Mouse (Mus musculus): ENCODE data around the gene Emp1. TPM values are rescaled to one million over a fixed set of nuclear protein-coding genes. Genes with fewer than 3 reads are reported as not detected.
A peak's percentile ranks its signal among the peaks of the same experiment; 100 is the strongest.

Gene Emp1
- total RNA-seq (2021): 1 to 10 TPM; 3.4 to 6.6 TPM
- long read RNA-seq, experiment 1, partial matches to known transcripts: 2 of 3 reads
- long read RNA-seq, experiment 1, other reads (novel, unspliced or antisense): 0 of 3 reads
- long read RNA-seq, experiment 2: 0 reads

DNA sequence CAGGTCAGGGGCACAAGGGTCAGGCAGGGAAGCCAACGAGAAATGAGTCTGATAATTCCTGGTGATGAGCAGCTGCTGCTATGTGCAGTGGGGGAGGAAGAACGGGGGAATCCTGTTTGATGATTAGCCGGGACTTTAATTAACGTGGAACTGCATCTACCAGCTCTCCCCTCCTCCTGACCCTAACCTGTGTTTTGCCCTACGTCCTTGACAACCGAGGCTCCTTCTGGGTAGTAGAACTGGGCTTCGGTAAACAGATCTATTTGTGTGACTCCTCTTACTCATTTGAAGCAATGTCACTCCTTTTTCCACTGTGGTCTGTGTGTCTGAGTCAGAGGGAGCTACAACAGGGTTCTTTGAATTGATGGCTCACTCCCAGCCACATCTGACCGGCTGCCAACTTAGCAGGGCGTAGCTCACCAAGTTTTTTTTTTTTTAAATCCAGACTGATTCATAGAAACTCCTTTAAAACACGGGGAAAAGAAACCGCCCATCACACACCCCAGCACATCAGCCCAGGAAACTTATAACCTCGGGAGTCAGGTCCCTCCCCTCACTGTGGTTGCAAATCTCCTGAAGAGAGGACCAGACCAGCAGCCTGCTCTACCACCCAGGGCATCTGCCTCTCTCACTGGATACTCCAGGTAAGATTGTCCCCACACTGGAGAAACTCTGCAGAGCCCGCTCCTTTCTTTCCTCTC lies at the start of gene Emp1:
Emp1 (plus strand) TSS at position 87 of the 701 bp plus-strand sequence.
- DNase-seq (ENCODE audit: low spot score in 2 of 2): peak; percentile 69 to 70

DNA sequence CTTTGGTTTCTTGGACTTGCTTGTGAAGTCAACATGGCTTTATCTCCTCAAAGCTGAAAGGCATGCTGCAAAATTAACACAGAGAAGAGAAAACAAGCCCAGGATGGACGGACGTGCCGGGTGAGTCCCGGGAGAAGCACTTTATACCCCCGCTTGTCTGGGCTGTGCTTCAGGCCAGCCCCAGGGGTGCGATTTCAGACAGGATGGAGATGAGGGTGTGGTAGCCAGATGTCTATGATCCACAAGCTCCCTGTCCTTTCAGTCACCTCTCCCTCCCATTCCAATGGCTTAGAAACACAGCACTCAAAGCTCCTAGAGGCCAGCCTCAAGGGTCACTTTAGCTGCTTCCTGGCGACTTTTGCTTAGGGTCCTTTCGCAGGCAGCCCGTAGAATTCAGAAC lies 48.4 kb upstream of the Emp1 start:
- no peak for DNase-seq (ENCODE audit: low spot score in 2 of 2)

DNA sequence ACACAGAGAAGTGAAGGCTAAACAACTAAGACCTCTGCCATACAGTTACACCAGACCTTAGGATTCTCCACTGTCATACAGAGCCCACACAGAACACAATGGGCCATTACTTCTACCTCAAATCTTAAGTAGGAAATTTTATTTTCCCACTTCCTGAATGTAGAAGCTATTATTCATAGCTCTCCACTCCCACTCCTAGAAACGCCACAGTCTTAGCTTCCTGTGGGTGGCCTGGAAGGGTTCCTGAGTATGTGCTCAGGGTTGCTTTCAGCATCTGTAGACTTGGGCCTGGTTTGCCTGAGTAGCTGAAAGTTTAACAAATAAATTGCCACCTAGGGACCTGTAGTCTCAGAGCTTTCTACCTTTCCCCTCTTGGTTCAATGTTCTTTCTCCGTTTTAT lies 46.2 kb upstream of the Emp1 start:
- peak in 1 of 2 experiments; percentile 24 for DNase-seq (ENCODE audit: low spot score in 2 of 2)

DNA sequence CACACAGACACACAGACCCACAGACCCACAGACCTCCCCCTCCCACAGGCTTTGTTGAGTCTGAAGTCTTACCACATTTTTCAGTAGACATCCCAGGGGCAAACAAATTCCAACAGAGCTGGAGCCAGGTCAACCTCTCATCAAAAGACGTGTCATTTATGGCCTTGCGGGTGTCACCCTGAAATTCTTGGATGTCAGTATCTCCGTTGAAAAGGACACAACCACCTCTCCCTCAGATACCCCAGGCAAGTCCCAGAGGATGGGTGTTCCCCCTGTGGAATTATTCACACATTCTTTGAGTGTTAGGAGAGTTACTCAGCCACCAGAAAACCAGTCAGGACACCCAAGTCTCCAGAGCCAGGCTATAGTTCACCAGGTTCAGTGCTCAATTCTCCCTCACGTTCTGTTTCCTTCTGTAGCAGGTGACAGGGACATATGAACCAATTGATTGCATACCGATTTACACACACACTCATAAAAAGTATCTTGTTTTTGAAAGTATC lies 42.9 kb upstream of the Emp1 start:
- DNase-seq (ENCODE audit: low spot score in 2 of 2): no peak

DNA sequence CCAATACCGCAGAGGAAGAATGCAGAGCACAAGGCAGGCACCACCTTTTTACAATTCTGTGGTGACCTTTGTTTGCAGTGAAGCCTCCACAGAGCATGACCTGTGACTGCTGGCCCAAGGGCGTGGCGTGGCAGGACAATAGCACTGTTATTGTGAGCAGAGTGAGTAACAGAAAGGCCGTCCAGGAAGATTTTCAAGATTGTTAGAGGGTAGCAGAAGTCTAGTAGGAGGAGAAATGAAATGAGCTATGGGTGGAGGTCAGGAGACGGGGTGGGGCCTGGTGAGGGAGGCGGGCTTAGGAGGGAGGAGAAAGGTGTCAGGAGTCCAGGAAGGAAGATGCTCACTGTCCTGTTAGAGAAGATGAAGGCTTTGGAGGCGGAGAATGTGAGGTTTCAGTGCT lies 39.6 kb upstream of the Emp1 start:
- no peak for DNase-seq (ENCODE audit: low spot score in 2 of 2)

DNA sequence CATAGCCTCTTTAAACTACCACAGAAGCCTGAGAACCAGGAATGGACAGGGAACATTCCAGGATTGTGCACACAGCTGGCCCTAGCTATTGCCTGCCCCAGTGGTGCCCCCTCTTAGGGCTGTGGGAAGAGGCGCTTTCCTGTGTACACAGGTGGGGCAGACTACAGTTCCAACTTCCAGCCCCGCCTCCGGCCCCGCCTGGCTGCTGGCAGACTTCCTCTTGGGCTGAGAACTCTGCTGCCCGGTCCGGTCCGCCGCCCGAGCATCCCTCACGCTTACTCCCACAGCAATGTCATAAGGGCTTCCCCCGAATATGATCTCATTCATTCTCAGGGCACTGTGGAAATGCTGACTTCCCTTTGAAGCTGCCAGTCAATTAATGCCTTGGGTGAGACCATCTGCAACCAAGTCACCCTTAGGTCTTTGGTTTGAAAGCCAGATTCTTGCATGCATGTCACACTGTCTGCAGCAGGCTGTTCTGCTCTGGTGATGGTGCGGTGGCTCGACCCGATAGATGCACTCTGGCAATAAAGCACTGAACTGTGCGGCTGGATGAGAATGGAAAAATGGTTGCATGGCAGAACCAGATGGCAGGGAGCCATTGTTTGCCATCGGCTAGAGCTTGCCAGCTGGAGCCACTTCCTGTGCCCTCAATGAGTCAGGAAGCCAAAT lies 38.9 kb upstream of the Emp1 start:
- no peak for DNase-seq (ENCODE audit: low spot score in 2 of 2)

DNA sequence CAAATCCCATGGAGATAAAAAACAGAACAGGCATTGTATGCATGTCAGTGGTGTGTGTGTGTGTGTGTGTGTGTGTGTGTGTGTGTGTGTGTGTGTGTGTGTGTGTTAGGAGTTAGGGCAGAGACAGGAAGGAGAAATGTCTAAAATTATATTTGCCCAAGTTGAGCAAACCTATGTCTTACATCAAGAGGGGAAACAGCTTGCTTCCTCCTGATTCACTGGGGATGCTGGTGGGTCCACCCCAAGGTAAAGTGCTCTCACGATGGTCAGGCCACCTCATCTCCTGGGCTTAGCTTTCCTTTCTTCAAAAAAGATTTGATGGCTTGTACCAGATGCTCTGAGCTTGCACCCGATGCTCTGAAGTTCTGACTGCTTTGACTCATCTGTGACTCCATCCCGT lies 38.2 kb upstream of the Emp1 start:
- DNase-seq (ENCODE audit: low spot score in 2 of 2): no peak

DNA sequence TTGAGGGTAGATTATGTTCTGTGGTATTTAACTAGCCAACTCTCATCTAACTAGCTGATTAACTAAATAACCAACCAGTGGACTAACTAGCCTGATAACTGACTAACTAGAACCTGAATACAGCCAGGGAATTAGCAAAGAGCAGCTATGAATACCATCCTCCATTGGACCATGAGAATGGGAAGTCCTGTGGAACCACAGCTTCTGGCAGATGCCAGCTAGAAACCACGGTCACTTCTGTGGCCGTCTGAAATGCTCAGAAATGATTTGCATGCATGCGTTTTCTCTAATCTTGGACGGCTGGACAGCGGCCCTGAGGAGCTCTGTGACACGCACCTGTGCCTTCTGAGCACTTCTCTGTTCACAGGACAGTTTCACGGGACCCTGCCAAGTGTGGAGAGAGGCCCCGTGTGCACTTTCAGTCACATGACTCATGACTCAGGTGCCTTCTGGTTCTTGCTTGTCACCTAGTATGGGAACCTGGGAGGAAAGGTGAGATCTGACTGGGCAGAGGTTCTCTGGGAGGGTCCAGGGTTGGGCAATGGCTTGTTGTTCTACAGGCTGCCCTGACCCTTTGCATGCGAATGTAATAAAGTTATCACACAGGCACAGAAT lies 37.6 kb upstream of the Emp1 start:
- no peak for DNase-seq (ENCODE audit: low spot score in 2 of 2)

DNA sequence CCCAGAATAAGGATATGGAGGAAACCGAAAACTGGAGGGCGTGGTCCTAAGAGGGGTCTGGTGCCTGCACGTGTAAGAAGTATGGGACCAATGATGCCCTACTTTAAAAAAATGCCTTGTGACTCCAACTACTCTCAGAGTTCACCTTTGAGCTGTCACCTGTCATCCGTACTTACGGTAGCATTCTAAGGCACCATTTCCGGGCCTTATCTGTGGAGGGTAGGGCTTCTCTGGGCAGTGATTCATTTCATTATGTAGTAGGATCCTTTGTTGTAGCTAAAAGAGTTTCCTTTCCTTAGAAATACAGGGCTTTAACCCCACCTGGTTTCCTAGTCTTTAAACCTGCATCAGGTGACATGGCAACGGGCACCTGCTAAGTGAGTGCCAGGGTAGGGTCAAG lies 35.5 kb upstream of the Emp1 start:
- no peak for DNase-seq (ENCODE audit: low spot score in 2 of 2)

DNA sequence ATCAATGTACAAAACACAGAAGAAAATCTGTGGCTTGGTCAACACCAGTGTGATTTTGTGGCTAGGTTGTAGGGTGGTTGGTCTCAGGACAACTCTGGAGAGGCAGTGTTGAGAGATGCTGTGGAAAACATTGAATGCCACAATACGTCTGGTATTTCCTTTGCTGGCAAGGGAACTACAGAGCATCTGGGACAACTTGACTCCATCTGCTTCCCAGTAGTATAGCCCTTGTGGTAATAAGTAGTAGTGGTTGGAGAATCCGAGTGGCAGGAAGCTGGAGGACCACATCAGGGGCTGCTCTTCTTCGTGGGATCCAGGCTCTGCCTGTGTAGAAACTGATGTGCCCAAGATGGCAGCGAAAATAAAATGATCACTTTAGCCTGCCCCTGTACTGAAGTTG lies 30.4 kb upstream of the Emp1 start:
- DNase-seq (ENCODE audit: low spot score in 2 of 2): no peak

DNA sequence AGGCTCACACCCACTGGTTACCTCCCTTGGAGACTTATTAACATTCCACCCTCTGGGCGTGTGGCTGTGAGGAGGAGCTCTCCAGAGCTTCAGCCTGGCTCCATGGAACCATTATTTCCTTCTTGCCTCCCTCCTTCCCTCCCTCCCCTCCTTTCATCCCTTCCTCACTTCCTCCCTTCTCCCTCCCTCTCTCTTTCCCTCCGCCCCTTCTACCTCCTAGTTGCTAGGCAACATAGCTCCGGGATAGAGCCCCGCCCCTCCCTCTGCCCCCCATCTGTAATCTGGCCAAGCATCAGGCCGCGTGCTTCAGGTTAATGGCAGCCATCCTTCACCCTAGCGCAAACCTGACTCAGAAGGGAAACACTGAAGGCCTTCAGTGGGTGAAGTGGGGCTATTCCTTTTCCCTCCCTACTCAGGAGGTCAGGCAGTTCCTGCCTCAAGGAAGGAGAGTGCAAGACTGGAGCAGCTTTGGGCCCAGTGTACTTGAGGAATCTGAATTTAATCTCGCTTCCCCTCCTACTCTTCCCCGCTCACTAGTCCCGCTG lies 29.5 kb upstream of the Emp1 start:
- DNase-seq (ENCODE audit: low spot score in 2 of 2): peak in 1 of 2 experiments; percentile 11

DNA sequence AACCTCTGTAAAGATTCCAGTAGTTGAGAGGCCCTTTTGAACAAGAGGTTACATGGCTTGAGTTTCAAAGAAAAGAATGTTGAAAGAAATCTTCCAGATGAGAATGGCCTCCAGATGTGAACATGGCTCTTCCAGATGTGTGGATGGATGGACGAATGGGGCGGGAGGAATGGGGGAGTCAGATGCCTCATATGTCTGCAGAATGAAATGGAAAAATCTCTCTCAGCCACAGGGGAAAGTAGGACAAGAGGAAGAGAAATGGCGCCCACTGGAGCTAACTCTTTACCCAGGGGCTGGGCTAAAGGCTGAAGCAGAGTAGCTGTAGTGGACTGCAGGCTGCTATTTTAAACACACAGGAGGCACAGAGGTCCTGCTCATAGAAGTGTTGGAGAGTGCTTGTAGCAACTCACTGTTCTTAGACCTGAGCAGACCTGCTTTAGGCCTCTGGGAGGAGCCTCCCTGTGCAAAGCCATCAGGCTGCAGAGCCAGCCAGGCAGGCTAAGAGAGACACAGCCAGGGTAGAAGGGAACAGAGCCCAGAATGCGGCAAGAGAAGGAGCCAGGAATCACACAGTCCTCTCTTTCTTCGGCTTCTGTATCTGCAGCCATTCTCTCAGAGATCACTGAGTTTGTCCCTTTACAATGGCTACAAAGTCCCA lies 28.2 kb upstream of the Emp1 start:
- DNase-seq (ENCODE audit: low spot score in 2 of 2): no peak

DNA sequence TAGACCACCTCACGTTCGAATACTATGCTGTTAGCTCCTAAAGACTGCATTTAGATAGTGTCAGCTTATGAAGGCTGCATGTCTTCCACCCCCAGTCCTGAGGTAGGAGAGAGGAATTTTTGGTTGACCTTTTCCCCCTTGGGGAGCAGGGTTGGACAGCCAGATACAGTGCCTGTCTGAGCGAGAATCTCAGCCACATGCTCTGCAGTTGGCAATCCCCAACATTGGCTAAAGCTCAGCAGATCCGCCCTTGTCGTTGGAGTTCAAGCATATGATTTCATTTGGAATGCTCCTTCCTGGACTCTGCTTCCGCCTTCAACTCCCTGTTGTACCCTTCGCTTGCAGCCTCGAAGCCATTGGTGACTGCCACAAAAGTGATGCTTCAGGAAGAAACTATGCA lies 26.0 kb upstream of the Emp1 start:
- no peak for DNase-seq (ENCODE audit: low spot score in 2 of 2)

DNA sequence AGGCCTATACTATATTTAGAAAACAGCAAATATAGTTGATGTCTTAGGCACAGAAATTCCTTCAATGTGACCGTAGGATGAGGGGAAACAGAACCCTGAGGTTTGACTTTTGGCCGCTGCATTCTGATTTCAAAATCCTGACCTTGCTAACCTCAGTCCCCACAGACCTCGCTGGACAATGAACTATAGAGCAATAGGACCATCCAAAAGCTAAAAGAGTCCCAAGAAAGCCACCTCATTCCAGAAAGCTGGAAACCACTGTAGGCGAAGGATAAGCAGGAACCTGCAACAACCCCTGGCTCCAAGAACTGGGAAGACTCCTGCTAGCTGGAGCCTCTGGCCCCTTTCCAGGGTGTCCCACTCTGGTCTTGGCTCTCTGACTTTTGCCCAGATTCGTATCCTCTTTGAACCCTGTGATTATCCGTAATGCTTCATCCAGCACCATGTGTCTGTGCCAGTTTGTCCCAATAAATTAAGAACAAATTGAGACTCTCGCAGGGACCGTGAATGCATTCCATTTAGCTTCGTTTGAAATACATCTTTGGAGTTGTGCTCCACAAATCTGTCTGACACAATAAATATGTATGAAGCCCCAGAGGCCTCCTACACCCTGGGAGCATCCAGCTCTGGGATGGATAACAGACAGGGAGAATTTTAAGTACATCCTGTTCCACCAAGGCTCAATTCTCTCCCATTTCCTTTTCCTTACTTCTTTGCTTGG lies 21.8 kb upstream of the Emp1 start:
- DNase-seq (ENCODE audit: low spot score in 2 of 2): peak in 1 of 2 experiments; percentile 6

DNA sequence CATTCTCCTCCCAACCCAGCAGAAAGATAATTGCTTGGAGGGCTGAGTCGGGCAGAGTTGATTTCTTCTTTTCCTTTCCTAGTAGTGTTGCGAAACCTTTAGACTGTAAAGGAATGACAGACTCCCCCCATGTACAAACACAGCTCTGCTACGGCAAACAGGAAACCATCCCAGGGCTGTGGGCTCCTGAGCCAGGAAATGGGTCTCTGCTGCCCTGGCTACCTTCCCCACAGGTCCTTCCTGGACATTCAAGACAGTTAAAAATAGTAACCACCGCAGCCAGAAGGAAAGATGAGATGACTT lies 21.3 kb upstream of the Emp1 start:
- DNase-seq (ENCODE audit: low spot score in 2 of 2): no peak

DNA sequence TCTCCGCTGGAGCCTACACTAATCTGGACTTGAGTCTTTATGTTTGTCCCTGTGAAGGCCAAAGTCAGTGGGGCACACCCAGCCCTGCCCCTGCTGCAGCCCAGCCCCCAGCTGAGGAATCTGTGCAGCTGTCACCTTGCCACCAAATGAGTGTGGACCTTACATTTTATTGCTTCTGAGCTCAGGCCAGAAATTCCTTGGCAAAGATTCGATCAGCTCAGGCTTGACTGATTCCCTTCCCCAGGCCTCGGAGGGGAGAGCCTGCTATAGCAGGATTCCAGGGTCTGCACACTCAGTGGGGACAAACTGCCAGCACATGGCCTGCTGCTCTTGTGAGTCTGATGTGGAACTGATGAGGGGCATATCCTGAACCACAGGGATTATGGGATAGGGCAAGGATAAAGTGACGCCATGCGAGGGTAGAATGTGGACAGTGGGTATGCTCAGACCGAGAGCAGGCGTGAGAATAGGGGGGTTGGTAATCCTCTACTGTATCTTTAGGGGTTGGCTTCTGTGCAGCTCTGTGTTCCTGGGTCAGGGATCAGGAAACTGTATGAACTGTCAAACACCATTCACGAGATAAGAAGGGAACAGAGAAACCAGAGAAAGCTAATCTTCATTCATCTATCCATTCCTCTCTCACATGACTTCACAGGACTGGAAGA lies 10.6 kb upstream of the Emp1 start:
- DNase-seq (ENCODE audit: low spot score in 2 of 2): no peak

DNA sequence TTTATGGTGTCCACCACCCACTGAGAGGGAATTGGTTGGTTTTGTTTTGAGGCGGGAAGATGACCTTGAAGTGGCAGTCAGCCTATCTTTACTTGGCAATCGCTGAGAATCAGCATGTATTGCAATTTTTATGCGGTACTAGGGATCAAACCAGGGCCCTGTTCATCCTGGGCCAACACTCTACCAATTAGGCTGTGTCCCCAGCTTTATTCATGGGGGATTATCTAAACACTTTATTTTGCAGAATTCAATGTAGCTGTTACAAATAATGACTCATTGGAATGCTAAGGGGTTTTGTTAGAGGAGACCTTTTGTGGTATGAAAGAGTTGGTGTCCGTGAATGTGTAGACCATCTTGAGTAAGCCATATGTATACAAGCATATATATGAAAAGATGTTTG lies 9.8 kb upstream of the Emp1 start:
- no peak for DNase-seq (ENCODE audit: low spot score in 2 of 2)

DNA sequence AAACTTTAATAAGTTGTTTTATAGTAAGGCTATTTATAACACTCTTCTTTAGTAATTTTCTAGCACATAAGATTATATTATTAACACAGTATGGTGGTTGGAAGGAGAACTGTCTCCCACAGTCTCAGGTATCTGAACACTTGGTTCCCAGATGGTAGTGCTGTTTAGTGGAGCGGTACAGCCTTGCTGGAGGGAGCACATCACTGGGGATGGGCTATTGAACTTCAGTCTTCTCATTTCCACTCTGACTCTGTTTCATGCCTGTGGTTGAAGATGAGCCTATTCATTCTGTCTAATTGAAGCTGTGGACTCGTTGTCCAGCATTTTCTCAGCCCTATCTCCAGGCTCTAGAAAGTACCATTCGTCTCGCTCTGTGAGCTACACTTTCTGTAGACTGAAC lies 7.4 kb upstream of the Emp1 start:
- no peak for DNase-seq (ENCODE audit: low spot score in 2 of 2)

DNA sequence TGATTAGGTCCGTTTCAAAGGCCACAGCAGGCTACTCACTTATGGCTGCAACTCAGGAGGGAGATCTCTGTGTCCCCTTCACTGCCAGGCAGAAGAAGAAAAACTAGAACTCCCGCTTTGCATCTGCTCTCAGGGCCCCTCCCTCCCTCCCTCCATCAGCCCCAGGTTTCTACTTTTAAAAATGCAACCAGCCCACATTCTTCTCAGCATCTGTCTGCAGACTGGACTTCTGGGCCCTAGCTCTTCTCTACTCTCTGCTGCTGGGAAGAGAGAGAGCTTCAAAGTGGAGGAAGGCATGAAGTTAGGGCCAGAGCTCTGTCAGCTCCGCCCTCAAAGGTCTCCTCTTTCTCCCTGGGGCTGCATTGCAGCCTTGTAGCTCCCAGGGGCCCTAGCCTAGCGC lies 2.0 kb upstream of the Emp1 start:
- no peak for DNase-seq (ENCODE audit: low spot score in 2 of 2)

DNA sequence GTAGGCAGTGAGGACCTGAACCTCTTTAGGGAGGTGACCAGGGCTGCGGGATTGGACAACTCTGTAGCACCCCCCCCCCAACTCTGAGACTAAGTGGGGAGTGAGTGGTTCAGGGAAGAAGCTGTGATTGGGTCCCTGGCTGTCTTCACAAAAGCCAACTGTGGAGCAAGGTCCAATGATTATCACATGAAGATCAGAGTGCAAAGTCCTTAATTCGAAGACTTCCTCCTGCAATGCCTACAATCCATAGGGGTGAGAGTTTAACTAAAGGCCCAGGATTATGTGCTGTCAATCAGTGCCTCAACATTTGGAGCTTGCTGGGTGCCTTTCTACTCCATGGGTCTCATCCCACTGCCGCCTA lies 267 bp upstream of the Emp1 start:
- DNase-seq (ENCODE audit: low spot score in 2 of 2): no peak

Data from left cerebral cortex, adult 18-20 months (tissue).